Mouse (Mus musculus) heart, adult 10 weeks (tissue): ENCODE measurements around the gene Cyp4f18. TPM values are rescaled to one million over a fixed set of nuclear protein-coding genes. Genes with fewer than 3 reads are reported as not detected.

Experiments
- polyA plus RNA-seq: library from polyadenylated mRNA; stranded (reverse); fragments of 350-450 nt; fragmentation: Illumina TruSeq; extraction: RNeasy Lipid Tissue Mini Kit (QIAGEN cat#74804); gene quantifications from one replicate; pipeline ENCODE4 v1.2.3, GENCODE M21; 2014; ENCODE audit warnings: low read depth, low replicate concordance

Gene Cyp4f18
- polyA plus RNA-seq, result 0.34 TPM

GRCm38 (mm10) chr8:72009473-72009872, at the start of gene Cyp4f18:
Gene Cyp4f18, minus strand, starts transcription at chr8:72009626.

GRCm38 (mm10) chr8:72040918-72041317, 31.5 kb upstream of the Cyp4f18 start, which contains the start of gene Olfr372:
Gene Olfr372, plus strand, starts transcription at chr8:72041218.

DNA sequence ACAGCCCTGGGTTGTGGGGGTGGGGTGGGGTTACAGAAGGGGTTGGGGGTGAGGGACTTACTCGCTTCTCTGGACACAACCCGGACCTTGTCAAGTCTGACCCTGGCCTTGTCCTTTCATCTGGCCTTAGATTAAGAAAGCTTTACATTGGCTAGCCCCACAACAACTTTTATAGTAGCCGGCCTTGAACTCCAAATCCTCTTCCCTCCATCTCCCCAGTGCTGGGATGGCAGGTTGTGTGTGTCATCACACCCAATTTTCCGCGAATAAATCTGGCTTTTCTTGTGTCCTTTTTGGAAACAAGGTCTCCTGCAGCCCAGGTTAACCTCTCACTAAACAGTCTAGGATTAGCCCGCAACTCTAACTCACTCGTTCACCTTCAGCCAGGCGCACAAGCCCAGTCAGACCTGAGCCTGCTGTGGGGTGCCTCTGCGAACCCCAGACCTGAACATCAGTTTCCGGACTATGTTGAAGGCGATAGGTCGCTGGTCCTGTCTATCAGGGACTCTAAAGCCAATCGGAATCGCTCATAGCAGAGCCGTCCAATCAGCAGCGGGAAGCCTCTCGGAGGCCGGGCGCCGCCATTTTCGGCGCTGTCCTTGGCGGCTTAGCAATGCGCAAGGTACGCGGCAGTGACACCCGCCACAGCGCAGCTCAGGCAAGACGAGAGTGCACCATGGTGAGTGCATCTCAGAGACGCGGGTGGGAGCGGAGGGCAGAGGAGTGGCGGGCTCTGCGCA, 58.8 kb downstream of the Cyp4f18 start, which contains the start of gene Zfp961:
Gene Zfp961 (plus strand): TSS at position 557 of the 740 bp plus-strand sequence.

Other genes with a start within 250 kb of the Cyp4f18 start
- 2.9 TPM for gene Zfp709, start 127.6 kb downstream of the Cyp4f18 start, polyA plus RNA-seq
- gene Zfp882, start 101.0 kb downstream of the Cyp4f18 start, polyA plus RNA-seq, result 2.6 TPM
- gene Zfp617, start 101.0 kb downstream of the Cyp4f18 start, polyA plus RNA-seq, result 26.2 TPM
- gene Zfp961, start 58.6 kb downstream of the Cyp4f18 start, polyA plus RNA-seq, result 8.5 TPM
- not detected for gene Olfr372, start 31.6 kb upstream of the Cyp4f18 start, polyA plus RNA-seq
- gene Olfr373, start 73.6 kb upstream of the Cyp4f18 start, polyA plus RNA-seq, result not detected
- gene Olfr374, start 97.4 kb upstream of the Cyp4f18 start, polyA plus RNA-seq, result not detected
- gene Tpm4, start 125.3 kb upstream of the Cyp4f18 start, polyA plus RNA-seq, result 104 TPM
- 24.8 TPM for gene Rab8a, start 151.6 kb upstream of the Cyp4f18 start, polyA plus RNA-seq
- gene Hsh2d, start 180.0 kb upstream of the Cyp4f18 start, polyA plus RNA-seq, result not detected
- gene Cib3, start 203.2 kb upstream of the Cyp4f18 start, polyA plus RNA-seq, result 1.2 TPM
- not detected for gene Gm11034, start 204.0 kb upstream of the Cyp4f18 start, polyA plus RNA-seq
- 28.9 TPM for gene Fam32a, start 210.1 kb upstream of the Cyp4f18 start, polyA plus RNA-seq
- gene Ap1m1, start 230.4 kb upstream of the Cyp4f18 start, polyA plus RNA-seq, result 61.0 TPM